Mouse (Mus musculus) liver, embryonic 14.5 days (tissue): ENCODE results near the gene Sema4a. TPM values are rescaled to one million over a fixed set of nuclear protein-coding genes. Genes with fewer than 3 reads are reported as not detected.
A peak's percentile ranks its signal among the peaks of the same experiment; 100 is the strongest.

Experiments used
- ATAC-seq: fragments of 200-750 bp; cut with Nextera tagmentation; 2 replicates; pipeline ENCODE4 v1.8.0; 2017; ENCODE audit warnings: moderate number of reproducible peaks, mild to moderate bottlenecking, moderate library complexity; ENCODE audit not compliant: insufficient read depth
- DNase-seq, 3 experiments: peaks; one replicate each; pipeline ENCODE4 v3.0.0-alpha.2; 2012 to 2013; ENCODE audit warnings: low read depth in 3 of 3, low spot score in 3 of 3
- H3K27ac ChIP-seq: fragments of 300-500 bp; sonication (generic); 2 replicates; pipeline ENCODE4 v1.5.1; 2014; ENCODE audit warnings: moderate library complexity, mild to moderate bottlenecking, control low read depth, inconsistent platforms
- H3K27me3 ChIP-seq: fragments of 300-500 bp; sonication (generic); 2 replicates; pipeline ENCODE4 v1.6.1; 2014; ENCODE audit warnings: mild to moderate bottlenecking, low read length, moderate library complexity; ENCODE audit not compliant: control insufficient read depth, insufficient read depth
- H3K36me3 ChIP-seq: fragments of 300-500 bp; sonication (generic); replicated peaks from 2 replicates; pipeline ENCODE4 v1.6.1; 2014; ENCODE audit warnings: low read depth; ENCODE audit not compliant: control insufficient read depth, insufficient read depth
- H3K4me1 ChIP-seq, 2 experiments: fragments of 200-500 bp in 1 of 2; fragments of 300-500 bp in 1 of 2; sonication (generic) in 1 of 2; replicated peaks; 2 replicates each; pipeline ENCODE4 v1.6.1; 2012 to 2014; ENCODE audit warnings: antibody characterized with exemption in 1 of 2, inconsistent platforms in 1 of 2, low read length in 1 of 2; ENCODE audit not compliant: control insufficient read depth in 2 of 2, insufficient read depth in 2 of 2
- H3K4me2 ChIP-seq: fragments of 300-500 bp; sonication (generic); 2 replicates; pipeline ENCODE4 v1.6.1; 2014; ENCODE audit warnings: low read depth, mild to moderate bottlenecking, control low read depth, moderate library complexity
- H3K4me3 ChIP-seq, 2 experiments: fragments of 200-500 bp in 1 of 2; fragments of 300-500 bp in 1 of 2; sonication (generic) in 1 of 2; 2 replicates each; pipeline ENCODE4 v1.5.1; 2012 to 2014; ENCODE audit warnings: low read depth in 2 of 2, low read length in 2 of 2, mild to moderate bottlenecking in 2 of 2, control low read depth in 1 of 2, inconsistent platforms in 1 of 2, moderate library complexity in 1 of 2; ENCODE audit not compliant: insufficient read depth in 1 of 2
- H3K9ac ChIP-seq: fragments of 300-500 bp; sonication (generic); replicated peaks from 2 replicates; pipeline ENCODE4 v1.6.1; 2014; ENCODE audit warnings: mild to moderate bottlenecking, control low read depth, moderate library complexity
- H3K9me3 ChIP-seq: fragments of 300-500 bp; sonication (generic); 2 replicates; pipeline ENCODE4 v1.6.1; 2016; ENCODE audit warnings: low read length, mixed read lengths; ENCODE audit not compliant: control insufficient read depth
- CTCF ChIP-seq: IDR thresholded peaks from 2 replicates; pipeline ENCODE4 v1.5.1; 2016; ENCODE audit warnings: antibody characterized with exemption, low read depth, control low read depth
- EP300 ChIP-seq: IDR thresholded peaks from 2 replicates; pipeline ENCODE4 v1.6.1; 2016; ENCODE audit warnings: antibody characterized with exemption, low read depth
- WGBS: fragments of 180-500 bp; shearing (Covaris S2); extraction: QIAGEN DNeasy Blood & Tissue Kit; methylation state at CpG from one replicate; pipeline ENCODE4 v1.1.7; 2014; ENCODE audit not compliant: insufficient replicate concordance; 5-methylcytosine and 5-hydroxymethylcytosine counted together
- polyA plus RNA-seq, 2 experiments: library from polyadenylated mRNA; depleted of rRNA in 1 of 2; stranded (reverse) in 1 of 2; unstranded in 1 of 2; fragments of >200 nt; fragmentation: Nextera tagmentation in 1 of 2; extraction: Ambion mirVana in 1 of 2; gene quantifications; 2 replicates each; pipeline versions ENCODE4 v1.2.1 to v1.2.3; 2012 to 2014

The Sema4a gene
- polyA plus RNA-seq (2012; rRNA removed) = 12.7 and 17.8 TPM in 2 replicates
- 9.1 and 10.5 TPM in 2 replicates for polyA plus RNA-seq (2014; fragmentation: Nextera tagmentation; extraction: Ambion mirVana)

DNA sequence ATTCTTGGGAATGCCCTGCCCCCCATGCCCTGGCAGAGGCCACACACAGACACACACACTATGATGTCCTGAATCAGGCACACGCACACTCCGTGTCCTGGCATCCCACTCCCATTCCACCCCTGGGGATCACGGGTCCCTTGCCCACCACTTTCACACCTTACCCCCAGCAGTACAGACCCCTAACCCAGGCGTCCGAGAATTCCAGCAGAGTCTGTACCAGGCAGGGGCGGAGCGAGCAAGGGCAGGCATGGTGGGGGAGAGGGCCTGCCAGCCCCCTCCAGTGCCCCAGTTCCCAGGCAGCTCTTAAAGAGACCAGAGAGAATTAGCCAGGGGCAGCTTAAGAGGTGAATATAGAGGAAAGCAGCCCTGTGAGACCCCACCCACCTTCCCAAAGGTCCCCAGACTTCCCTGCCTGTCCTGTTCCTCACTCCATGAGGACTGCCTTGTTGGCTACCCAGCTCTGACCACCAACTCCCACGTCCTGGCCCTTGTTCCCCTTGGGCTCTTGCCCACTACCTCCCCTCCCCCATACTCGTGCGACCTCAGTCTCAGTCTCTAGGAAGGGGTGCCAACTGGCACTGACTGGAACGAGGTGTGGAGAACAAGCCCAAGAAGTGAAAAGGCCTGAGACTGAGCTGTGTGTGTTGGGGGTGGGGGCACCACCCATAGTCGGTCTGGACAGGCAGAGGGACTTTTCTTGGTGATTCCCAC is at the start of gene Sema4a:
Sema4a (minus strand) TSS at position 200 of the 714 bp plus-strand sequence.
- Histone ChIP-seq H3K27ac (no peak within 1 kb of the TSS), H3K9ac (no peak within 1 kb of the TSS), H3K4me2 (no peak within 1 kb of the TSS), H3K4me1 (peaks cover 0 to 4% of the 10 kb centered on the region in 2 experiments; a peak in 1 of 4 replicates), H3K4me3 (no peak within 1 kb of the TSS), H3K9me3 (no peaks in the 10 kb centered on the region), H3K27me3 (peaks cover 9% of the 10 kb centered on the region; the same call in 1 of the 2 replicates), H3K36me3 (no peaks in the 10 kb centered on the region)
- ATAC-seq (no peak), DNase-seq (no peak)
- WGBS = 45% methylated on average over 12 of the region's 12 CpGs
- TF ChIP-seq CTCF = no peak
- TF ChIP-seq EP300 = no peak

DNA sequence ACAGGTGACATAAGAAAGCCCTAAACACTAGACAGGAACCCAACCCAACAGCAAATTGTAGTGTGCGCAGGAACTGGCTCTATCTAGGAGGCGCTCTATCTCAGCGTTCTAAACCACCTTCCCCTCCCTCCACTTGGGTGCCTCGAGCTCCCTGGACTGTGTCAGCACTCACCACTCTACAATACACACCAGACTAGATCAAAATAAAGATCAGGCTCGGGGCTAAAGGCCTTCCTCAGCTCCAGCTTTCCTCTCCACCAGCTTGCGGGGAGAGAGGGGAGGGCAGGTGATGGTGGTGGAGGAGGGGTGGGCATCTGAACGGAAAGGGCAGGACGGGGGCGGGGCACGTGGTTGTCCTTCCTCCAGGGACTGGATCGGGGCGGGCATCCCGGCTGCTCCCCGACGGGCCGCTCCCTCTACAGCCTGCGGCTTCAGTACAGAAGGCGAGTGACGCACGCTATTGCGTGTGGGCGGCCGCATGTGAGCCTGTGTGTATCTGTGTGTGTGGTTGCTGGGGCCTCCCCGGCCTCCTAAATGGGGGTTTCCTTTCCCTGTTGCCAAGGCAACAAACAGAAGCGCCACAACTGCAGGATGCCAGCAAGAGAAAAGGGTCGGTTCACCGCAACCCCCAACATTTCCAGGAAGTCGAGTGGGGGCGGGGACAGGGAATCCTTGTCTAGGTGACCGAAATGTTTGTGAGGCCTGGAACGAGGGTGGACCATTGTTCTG is 48.9 kb upstream of the Sema4a start, which contains the start of gene Lmna:
Lmna (minus strand) TSS at position 265 of the 729 bp plus-strand sequence.
- ATAC-seq = peak; percentile 92
- under 1% methylated on average over 31 of the region's 31 CpGs for WGBS
- TF ChIP-seq EP300 (no peak), CTCF (peak; percentile 67)
- H3K9me3 ChIP-seq = no peaks in the 10 kb centered on the region
- H3K9ac ChIP-seq = peak within 1 kb of the TSS; percentile 47
- peak within 1 kb of the TSS; percentile 51 for H3K27ac ChIP-seq
- no peaks in the 10 kb centered on the region for H3K36me3 ChIP-seq
- no peaks in the 10 kb centered on the region for H3K27me3 ChIP-seq
- H3K4me3 ChIP-seq = peak within 1 kb of the TSS; percentile 47 to 63
- DNase-seq = peak; percentile 76 to 91 (median 76)
- H3K4me1 ChIP-seq = peaks cover 9 to 35% of the 10 kb centered on the region in 2 experiments
- H3K4me2 ChIP-seq = peak within 1 kb of the TSS; percentile 74

DNA sequence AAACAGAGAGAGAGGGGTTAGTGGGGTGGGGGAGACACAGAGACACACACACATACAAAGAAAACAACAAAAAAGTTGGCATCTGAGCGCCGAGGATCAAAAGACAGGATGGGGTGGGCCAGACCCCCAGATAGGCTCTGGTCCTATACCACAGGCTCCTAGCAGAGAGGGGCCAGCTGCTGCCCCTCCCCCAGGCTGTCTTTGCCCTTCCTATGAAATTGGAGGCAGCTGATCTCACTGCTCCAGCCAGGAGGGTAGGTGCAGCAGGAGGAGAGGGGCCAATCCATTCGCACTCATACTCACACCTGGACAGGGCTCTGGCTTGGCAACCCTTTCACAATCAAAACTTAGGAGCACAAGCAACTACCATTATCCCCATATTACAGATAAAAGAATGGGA is 48.3 kb upstream of the Sema4a start:
- H3K4me3 ChIP-seq = peak overlapping the region; percentile 47 to 63
- 47% methylated on average over 3 of the region's 3 CpGs for WGBS
- peaks cover 7 to 30% of the 10 kb centered on the region in 2 experiments for H3K4me1 ChIP-seq

DNA sequence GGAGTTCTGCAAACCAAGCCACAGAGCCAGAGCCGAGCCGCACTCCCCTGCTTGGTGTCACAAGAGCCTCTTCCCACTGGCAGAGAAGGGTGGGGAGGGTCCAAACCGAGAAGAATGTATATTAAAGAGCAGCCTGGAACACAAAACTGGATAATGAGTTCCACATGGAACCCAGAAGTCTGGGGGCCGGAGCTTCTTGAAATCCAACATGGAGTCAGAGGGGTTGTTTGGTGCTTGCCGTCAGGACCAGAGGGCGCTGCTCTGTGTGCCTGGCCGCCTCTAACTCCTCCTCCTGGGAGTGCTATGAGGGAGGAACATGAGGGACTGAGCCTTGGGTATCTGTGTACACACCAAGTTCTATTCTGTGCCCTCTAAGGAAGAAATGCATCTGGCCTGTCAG is 44.8 kb upstream of the Sema4a start:
- H3K27ac ChIP-seq = no peak overlapping the region
- H3K27me3 ChIP-seq = no peaks in the 10 kb centered on the region
- DNase-seq (no peak), ATAC-seq (no peak)
- H3K4me1 ChIP-seq = peaks cover 20 to 29% of the 10 kb centered on the region in 2 experiments
- H3K9ac ChIP-seq = no peak overlapping the region
- no peak overlapping the region for H3K4me3 ChIP-seq
- H3K9me3 ChIP-seq = no peaks in the 10 kb centered on the region
- H3K36me3 ChIP-seq = no peaks in the 10 kb centered on the region; the same call in none of the 2 replicates
- WGBS = 55% methylated on average over 7 of the region's 7 CpGs
- H3K4me2 ChIP-seq = no peak overlapping the region
- TF ChIP-seq CTCF (peak; percentile 17; the same call in 1 of the 2 replicates), EP300 (no peak)

More for the DNA sequence above, 48.3 kb upstream of the Sema4a start:
- H3K4me2 ChIP-seq = peak overlapping the region; percentile 74
- peak overlapping the region; percentile 16; the same call in 1 of the 2 replicates for H3K9ac ChIP-seq
- no peaks in the 10 kb centered on the region for H3K27me3 ChIP-seq
- peak overlapping the region; percentile 45 for H3K27ac ChIP-seq
- H3K9me3 ChIP-seq = no peaks in the 10 kb centered on the region
- DNase-seq = no peak
- no peaks in the 10 kb centered on the region for H3K36me3 ChIP-seq
- peak; percentile 1; the same call in 1 of the 2 replicates for ATAC-seq
- TF ChIP-seq EP300 = no peak
- TF ChIP-seq CTCF = no peak

DNA sequence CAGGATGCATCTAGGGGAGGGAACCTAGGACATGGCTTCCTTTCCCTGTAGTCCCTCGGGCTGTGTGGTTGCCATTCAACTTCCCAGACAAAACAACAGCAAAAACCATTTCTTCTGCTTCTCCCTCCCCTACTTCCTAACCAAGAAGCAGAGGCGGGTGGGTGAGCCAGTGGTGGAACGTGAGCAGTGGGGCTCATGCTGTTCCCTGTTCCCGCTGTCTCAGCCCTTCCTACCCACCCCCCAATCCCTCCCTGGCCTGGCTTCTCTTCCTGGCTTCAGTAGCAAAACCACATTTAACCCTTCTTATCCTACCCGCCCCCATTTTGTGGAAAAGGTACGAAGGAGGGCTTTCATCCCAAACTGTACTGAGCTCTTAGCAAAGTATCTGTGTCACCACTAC is 44.1 kb upstream of the Sema4a start:
- 63% methylated on average over 6 of the region's 6 CpGs for WGBS
- peaks cover 2% of the 10 kb centered on the region for H3K36me3 ChIP-seq
- no peak overlapping the region for H3K4me3 ChIP-seq
- DNase-seq (no peak), ATAC-seq (no peak)
- H3K9me3 ChIP-seq = no peaks in the 10 kb centered on the region
- peaks cover 23 to 29% of the 10 kb centered on the region in 2 experiments for H3K4me1 ChIP-seq
- H3K4me2 ChIP-seq = no peak overlapping the region
- TF ChIP-seq EP300 (no peak), CTCF (no peak)
- no peak overlapping the region for H3K27ac ChIP-seq
- H3K27me3 ChIP-seq = no peaks in the 10 kb centered on the region
- no peak overlapping the region for H3K9ac ChIP-seq
